Mouse (Mus musculus) small intestine, adult 2 months (tissue): ENCODE data around the gene Fam166a.

Experiments
- CTCF ChIP-seq: fragments of 200-500 bp; IDR thresholded peaks from 2 replicates; pipeline ENCODE4 v1.5.1; 2012; ENCODE audit warnings: low read depth, mild to moderate bottlenecking, control low read depth, inconsistent platforms, low read length, moderate library complexity, mixed read lengths; ENCODE audit not compliant: insufficient replicate concordance, insufficient read length; ENCODE audit errors: extremely low read depth
- POLR2A ChIP-seq: fragments of 200-500 bp; IDR thresholded peaks from 2 replicates; pipeline ENCODE4 v1.6.1; 2012; ENCODE audit warnings: low read depth, mild to moderate bottlenecking, control low read depth, inconsistent platforms, low read length, moderate library complexity

DNA sequence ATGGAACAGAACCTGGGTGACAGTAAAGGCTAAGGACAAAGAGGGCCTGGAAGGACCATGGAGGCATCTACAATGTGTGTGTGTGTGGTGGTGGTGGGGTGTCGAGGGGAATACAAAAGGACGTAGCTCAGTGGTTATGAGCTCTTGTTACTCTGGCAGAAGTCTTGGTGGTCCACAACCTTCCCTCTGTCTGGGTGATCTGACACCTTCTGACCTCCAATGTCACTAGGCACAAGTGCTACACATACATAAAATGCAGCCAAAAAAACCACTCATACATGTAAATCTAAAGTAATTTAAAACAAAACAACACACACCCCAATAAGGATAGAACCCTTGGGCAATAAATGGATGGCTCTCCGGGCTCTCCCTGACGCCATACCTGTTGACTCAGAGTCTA lies 8.9 kb downstream of the Fam166a start:
- TF ChIP-seq CTCF (no peak), POLR2A (no peak)
